Mouse (Mus musculus) lung, embryonic 14.5 days (tissue): ENCODE measurements around the gene Tmem41b. TPM values are rescaled to one million over a fixed set of nuclear protein-coding genes. Genes with fewer than 3 reads are reported as not detected.
"Not testable (repeated sequence)": the region's sequence is repeated elsewhere in the genome, so short reads cannot be mapped to it uniquely, and the experiment has no call there.

ENCODE experiments used
- ATAC-seq: fragments of 200-750 bp; cut with Nextera tagmentation; 2 replicates; pipeline ENCODE4 v1.8.0; 2017; ENCODE audit warnings: mild to moderate bottlenecking, moderate TSS enrichment, moderate library complexity; ENCODE audit not compliant: insufficient read depth
- DNase-seq: peaks from one replicate; pipeline ENCODE4 v3.0.0-alpha.2; 2015
- H3K27ac ChIP-seq: fragments of 300-500 bp; sonication (generic); 2 replicates; pipeline ENCODE4 v1.5.1; 2014; ENCODE audit warnings: low read depth, mild to moderate bottlenecking, moderate library complexity
- H3K27me3 ChIP-seq: fragments of 300-500 bp; sonication (generic); 2 replicates; pipeline ENCODE4 v1.6.1; 2014; ENCODE audit warnings: low read length, control low read depth; ENCODE audit not compliant: insufficient read depth
- H3K36me3 ChIP-seq: fragments of 300-500 bp; sonication (generic); 2 replicates; pipeline ENCODE4 v1.6.1; 2014; ENCODE audit warnings: control low read depth; ENCODE audit not compliant: insufficient read depth
- H3K4me1 ChIP-seq: fragments of 300-500 bp; sonication (generic); 2 replicates; pipeline ENCODE4 v1.6.1; 2014; ENCODE audit warnings: antibody characterized with exemption, control low read depth; ENCODE audit not compliant: insufficient read depth
- H3K4me2 ChIP-seq: fragments of 300-500 bp; sonication (generic); 2 replicates; pipeline ENCODE4 v1.6.1; 2014; ENCODE audit warnings: mild to moderate bottlenecking
- H3K4me3 ChIP-seq: fragments of 300-500 bp; sonication (generic); 2 replicates; pipeline ENCODE4 v1.5.1; 2014; ENCODE audit warnings: low read depth, low read length
- H3K9ac ChIP-seq: fragments of 300-500 bp; sonication (generic); 2 replicates; pipeline ENCODE4 v1.6.1; 2014
- H3K9me3 ChIP-seq: fragments of 300-500 bp; sonication (generic); 2 replicates; pipeline ENCODE4 v1.6.1; 2016; ENCODE audit warnings: low read depth, low read length, control low read depth
- CTCF ChIP-seq: IDR thresholded peaks from 2 replicates; pipeline ENCODE4 v1.5.1; 2016; ENCODE audit warnings: antibody characterized with exemption, low read depth
- WGBS: fragments of 180-500 bp; shearing (Covaris S2); extraction: QIAGEN DNeasy Blood & Tissue Kit; methylation state at CpG from one replicate; pipeline ENCODE4 v1.1.7; 2014; 5-methylcytosine and 5-hydroxymethylcytosine counted together
- polyA plus RNA-seq: library from polyadenylated mRNA; unstranded; fragments of >200 nt; fragmentation: Nextera tagmentation; extraction: Ambion mirVana; gene quantifications from 2 replicates; pipeline ENCODE4 v1.2.1, GENCODE M21; 2014

Tmem41b gene
- polyA plus RNA-seq, 1 experiment from 2014 or later, result 67.0 TPM

GRCm38 (mm10) chr7:109977131-109977530, 9.6 kb downstream of the Tmem41b start:
- not testable (repeated sequence) for H3K4me3 ChIP-seq, H3K4me1 ChIP-seq, ATAC-seq, H3K27ac ChIP-seq, H3K9ac ChIP-seq, H3K4me2 ChIP-seq, H3K27me3 ChIP-seq, H3K9me3 ChIP-seq
- WGBS, result 67% methylated on average over 5 of the region's 5 CpGs
- peak; percentile 55 for DNase-seq
- H3K36me3 ChIP-seq, result peaks cover 64% of the 10 kb centered on the region
- peak; percentile 51 for TF ChIP-seq CTCF

DNA sequence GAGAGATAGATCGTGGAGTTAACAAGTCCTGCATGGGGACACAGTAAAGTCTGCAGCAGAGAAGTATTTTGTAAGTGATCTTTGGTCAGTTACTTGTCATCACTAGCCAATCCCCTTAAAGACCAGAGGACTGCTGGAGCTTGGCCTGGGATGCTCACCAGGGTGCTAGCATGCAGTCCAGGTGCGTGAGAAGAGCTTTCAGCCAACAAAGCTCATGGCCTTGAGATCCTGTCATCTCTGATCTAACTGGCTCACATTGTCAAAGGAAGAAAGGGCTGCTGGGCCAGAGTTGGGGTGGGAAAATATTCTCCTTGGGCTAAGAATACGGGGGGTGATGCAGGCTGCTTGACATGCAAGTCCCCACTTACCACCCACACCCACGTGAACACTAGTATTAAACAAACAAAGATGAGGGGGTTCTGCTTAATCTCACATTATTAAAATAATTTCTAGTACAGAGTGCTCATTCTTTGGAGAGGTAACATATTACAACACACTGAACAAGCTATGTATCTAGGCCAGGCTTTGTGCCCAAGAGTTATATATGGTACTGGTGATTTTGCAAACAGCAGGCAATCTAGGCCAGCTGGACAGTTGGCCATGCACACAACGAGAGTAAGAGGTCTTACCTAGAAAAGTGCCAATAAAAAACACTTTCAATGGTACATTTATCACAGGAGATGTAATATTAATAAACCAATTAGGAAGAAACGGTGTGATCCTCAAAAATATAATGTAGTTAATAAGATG, 10.6 kb downstream of the Tmem41b start:
- TF ChIP-seq CTCF, result no peak
- H3K36me3 ChIP-seq, result peaks cover 55% of the 10 kb centered on the region
- H3K9ac ChIP-seq, result no peak overlapping the region
- DNase-seq (no peak), ATAC-seq (no peak)
- no peaks in the 10 kb centered on the region for H3K27me3 ChIP-seq
- H3K9me3 ChIP-seq, result no peaks in the 10 kb centered on the region
- H3K4me3 ChIP-seq, result no peak overlapping the region
- no peaks in the 10 kb centered on the region for H3K4me1 ChIP-seq
- no peak overlapping the region for H3K27ac ChIP-seq
- WGBS, result 86% methylated on average over 6 of the region's 6 CpGs
- H3K4me2 ChIP-seq, result no peak overlapping the region

DNA sequence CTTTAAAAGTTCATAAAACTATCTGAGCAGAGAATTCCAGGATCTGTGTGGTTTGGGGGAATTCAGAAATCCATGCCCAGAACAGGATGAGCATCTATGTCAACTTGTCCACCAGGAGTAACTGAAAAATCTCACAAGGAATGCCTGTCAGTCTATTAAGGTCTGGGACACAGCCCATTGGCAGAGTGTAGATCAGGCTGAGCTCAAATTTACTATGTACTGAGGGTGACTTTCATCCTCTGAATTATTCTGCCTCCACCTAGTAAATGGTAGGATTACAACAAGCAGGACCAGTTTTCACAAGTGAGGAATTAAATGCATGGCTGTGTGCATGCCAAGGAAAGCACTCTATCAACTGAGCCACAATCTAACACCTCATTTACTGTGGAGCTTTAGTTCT, 17.2 kb downstream of the Tmem41b start:
- Histone ChIP-seq H3K27ac (peak overlapping the region; percentile 71), H3K36me3 (peaks cover 10% of the 10 kb centered on the region), H3K9me3 (no peaks in the 10 kb centered on the region), H3K4me2 (no peak overlapping the region), H3K27me3 (no peaks in the 10 kb centered on the region), H3K4me3 (no peak overlapping the region), H3K4me1 (peaks cover 9% of the 10 kb centered on the region; the same call in 1 of the 2 replicates), H3K9ac (no peak overlapping the region)
- ATAC-seq, result peak; percentile 45; the same call in 1 of the 2 replicates
- no peak for TF ChIP-seq CTCF
- peak; percentile 32 for DNase-seq

GRCm38 (mm10) chr7:109968924-109969450, 17.7 kb downstream of the Tmem41b start:
- 0% methylated on average over 1 of the region's 2 CpGs for WGBS
- Histone ChIP-seq H3K27me3 (no peaks in the 10 kb centered on the region), H3K36me3 (peaks cover 10% of the 10 kb centered on the region), H3K27ac (peak overlapping the region; percentile 71), H3K9me3 (no peaks in the 10 kb centered on the region), H3K9ac (no peak overlapping the region), H3K4me1 (peaks cover 9% of the 10 kb centered on the region; the same call in 1 of the 2 replicates), H3K4me2 (no peak overlapping the region), H3K4me3 (no peak overlapping the region)
- peak; percentile 90 for DNase-seq
- peak; percentile 86 for ATAC-seq
- peak; percentile 31 for TF ChIP-seq CTCF

DNA sequence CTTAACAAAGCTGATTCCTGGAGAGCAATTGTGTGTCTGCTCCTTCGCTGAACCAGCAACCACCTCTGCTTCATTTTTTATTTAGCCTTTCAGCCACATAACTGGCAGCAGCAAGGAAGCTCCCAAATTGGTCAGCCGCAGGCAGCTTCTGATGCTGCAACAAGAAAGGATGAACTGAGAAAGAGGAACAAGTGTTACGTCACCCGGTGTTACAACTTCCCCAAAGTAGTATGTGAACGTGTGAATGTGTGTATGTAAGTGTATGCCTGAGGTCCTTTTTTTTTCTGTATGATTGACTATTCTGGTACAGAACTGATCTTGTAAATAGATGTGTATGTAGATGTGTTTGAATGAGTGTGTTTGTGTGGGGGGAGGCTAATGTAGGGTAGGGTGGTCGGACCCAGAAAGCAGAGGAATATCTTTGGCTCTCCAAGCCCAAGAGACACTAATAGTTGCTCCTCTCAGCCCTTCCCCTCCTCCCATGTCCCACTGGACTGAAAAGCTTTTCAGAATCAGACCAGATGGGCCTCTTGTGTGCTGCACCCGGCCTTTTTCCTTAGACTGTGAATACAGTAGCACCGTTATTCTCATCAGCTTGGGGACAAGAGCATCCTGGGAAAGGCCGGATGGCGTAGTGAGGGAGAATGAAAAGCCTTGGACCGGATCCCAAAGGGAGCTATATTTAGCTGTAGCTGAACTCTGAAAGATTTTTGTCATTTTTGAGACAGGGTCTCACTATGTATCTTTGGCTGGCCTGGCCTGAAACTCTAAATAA, 18.7 kb downstream of the Tmem41b start:
- ATAC-seq (peak; percentile 10; the same call in 1 of the 2 replicates), DNase-seq (peak; percentile 81)
- Histone ChIP-seq H3K27ac (peak overlapping the region; percentile 31), H3K36me3 (peaks cover 7% of the 10 kb centered on the region), H3K4me2 (0 out of 2 replicates have a peak overlapping the region, but pooled peaks have one; percentile 3), H3K27me3 (no peaks in the 10 kb centered on the region), H3K4me3 (no peak overlapping the region), H3K4me1 (peaks cover 9% of the 10 kb centered on the region; the same call in 1 of the 2 replicates), H3K9me3 (no peaks in the 10 kb centered on the region; the same call in 1 of the 2 replicates), H3K9ac (peak overlapping the region; percentile 23; the same call in 1 of the 2 replicates)
- 58% methylated on average over 11 of the region's 11 CpGs for WGBS
- TF ChIP-seq CTCF, result no peak

GRCm38 (mm10) chr7:109965658-109966057, 21.1 kb downstream of the Tmem41b start:
- Histone ChIP-seq H3K9me3 (no peaks in the 10 kb centered on the region; the same call in 1 of the 2 replicates), H3K4me1 (peaks cover 11% of the 10 kb centered on the region; the same call in 1 of the 2 replicates), H3K27me3 (no peaks in the 10 kb centered on the region), H3K27ac (no peak overlapping the region), H3K4me3 (no peak overlapping the region), H3K9ac (no peak overlapping the region), H3K36me3 (no peaks in the 10 kb centered on the region), H3K4me2 (no peak overlapping the region)
- no peak for DNase-seq
- no peak for ATAC-seq
- no peak for TF ChIP-seq CTCF

- peak; percentile 13; the same call in 1 of the 2 replicates for TF ChIP-seq CTCF
- WGBS, result 94% methylated on average over 4 of the region's 4 CpGs
- Histone ChIP-seq H3K27me3 (no peaks in the 10 kb centered on the region), H3K36me3 (no peaks in the 10 kb centered on the region), H3K9ac (no peak overlapping the region), H3K4me2 (no peak overlapping the region), H3K27ac (no peak overlapping the region), H3K9me3 (no peaks in the 10 kb centered on the region; the same call in 1 of the 2 replicates), H3K4me1 (peaks cover 6% of the 10 kb centered on the region; the same call in 1 of the 2 replicates), H3K4me3 (no peak overlapping the region)
- DNase-seq, result no peak
- ATAC-seq, result no peak
Observed at GRCm38 (mm10) chr7:109963707-109964106, 23.0 kb downstream of the Tmem41b start.
